Mouse (Mus musculus) adrenal gland, adult 18-20 months (tissue): ENCODE data around the gene Csnka2ip. TPM values are rescaled to one million over a fixed set of nuclear protein-coding genes. Genes with fewer than 3 reads are reported as not detected.

Experiments used
- DNase-seq, 2 experiments: peaks; one replicate each; pipeline ENCODE4 v3.0.0; 2021 to 2022; ENCODE audit warnings: low spot score in 2 of 2
- long read RNA-seq, 2 experiments: library from polyadenylated mRNA; stranded (forward); transcript quantifications; one replicate each; pipeline ENCODE4 v2.0.0; 2021
- total RNA-seq, 2 experiments: library from RNA; stranded (reverse); gene quantifications; 1 replicate in 1 of 2; 2 replicates in 1 of 2; pipeline ENCODE4 v1.2.3; 2021

Csnka2ip gene
- not detected for total RNA-seq
- long read RNA-seq, experiment 1, result 0 reads
- long read RNA-seq, experiment 2, result 0 reads

DNA sequence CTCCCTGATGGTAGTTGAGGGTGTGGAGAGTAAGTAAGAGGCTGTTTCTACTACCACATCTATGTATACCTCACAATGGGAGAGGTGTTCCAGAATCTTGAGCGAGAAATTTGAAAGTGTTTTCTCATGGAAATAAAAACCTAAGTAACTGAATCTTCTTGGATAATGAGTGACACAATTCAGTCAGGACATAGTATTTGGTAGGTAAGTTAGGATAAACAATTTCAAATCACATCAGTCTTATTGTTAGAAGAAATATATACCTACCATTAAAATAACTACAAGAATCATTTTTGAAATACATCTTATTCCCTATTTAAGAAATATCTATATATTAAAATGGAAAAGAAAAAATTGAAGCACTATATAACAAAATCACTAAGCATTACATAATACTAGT is at the start of gene Csnka2ip:
Gene Csnka2ip, minus strand, starts transcription at position 101 of the 400 bp plus-strand sequence.
- DNase-seq, result no peak

- no peak for DNase-seq
Measured at GRCm38 (mm10) chr16:64649594-64650290, 47.5 kb upstream of the Csnka2ip start.

DNA sequence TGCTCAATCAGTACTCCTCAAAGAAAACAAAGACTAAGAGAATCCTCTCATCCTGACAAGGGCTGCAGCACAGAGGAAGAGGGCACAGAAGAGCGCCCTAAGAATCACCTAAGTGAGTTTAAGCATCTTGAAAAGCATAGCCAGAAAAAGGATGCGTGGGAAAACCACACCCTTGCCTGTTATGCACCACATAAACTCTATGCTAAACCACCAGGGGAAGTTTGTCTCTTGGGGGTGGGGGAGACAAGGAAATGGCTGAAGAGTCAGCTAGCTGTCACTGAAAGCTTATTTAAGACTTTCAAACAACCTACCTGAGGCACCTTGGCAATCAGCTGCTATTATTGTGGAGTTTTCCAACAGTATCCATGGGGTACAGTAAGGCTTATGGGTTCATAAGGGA is 45.6 kb upstream of the Csnka2ip start:
- no peak for DNase-seq

DNA sequence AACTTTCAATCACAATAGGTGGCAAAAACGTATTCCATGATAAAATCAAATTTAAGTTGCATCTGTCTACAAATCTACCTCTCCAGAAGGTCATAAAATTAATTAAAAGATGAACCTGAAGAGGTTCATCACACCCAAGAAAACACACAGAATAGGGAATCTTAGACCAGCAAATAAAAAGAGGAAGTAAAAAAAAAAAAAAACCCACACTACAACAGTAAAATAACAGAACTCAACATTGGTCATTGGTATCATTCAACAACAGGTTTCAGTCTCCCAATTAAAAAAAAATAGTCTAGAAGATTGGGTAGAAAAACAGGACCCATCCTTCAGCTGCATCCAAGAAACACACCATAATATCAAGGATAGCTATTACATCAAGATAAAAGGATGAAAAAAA is 32.9 kb upstream of the Csnka2ip start:
- DNase-seq, result no peak

DNA sequence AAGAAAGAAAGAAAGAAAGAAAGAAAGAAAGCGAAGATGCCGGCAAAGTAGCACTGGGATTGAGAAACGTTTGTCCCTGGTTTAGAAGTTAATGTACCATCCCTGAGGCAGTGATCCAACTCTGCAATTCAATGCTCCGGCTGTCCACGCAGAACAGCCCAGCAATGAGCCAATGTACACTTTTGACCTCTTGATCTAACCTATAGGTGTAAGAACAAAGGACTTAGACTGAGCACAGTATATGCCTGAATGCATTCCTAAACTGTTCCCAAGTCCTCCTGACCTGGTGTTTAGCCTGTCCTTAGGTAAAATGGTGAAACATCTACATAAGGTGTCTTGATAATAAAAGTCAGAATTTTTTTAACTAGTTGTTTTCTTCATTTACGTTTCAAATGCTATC is 17.9 kb upstream of the Csnka2ip start:
- no peak for DNase-seq

- DNase-seq, result no peak
Measured at GRCm38 (mm10) chr16:64614648-64615047, 12.4 kb upstream of the Csnka2ip start.

GRCm38 (mm10) chr16:64607793-64608192 is 5.6 kb upstream of the Csnka2ip start:
- DNase-seq, result no peak

DNA sequence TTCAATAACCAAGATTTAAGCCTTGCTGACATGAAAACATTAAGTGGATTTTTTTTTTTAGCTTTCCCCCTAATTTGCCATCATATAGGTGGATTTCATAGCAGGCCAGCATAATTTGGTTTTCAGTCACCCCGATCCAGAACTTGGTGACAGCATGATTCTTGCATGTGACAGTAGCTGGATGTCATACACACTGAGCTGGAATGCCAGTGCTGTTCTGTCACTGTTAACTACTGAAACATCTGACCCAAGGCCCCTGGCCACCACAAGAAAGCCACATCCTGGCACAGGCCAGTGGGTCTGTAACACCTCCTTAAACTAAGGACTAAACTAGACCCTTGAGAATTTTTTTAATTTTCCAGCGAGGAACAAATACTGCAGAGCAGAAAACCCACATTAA is 15.4 kb downstream of the Csnka2ip start:
- DNase-seq, result no peak

- no peak for DNase-seq
Measured at GRCm38 (mm10) chr16:64586262-64586619, 16.0 kb downstream of the Csnka2ip start.

DNA sequence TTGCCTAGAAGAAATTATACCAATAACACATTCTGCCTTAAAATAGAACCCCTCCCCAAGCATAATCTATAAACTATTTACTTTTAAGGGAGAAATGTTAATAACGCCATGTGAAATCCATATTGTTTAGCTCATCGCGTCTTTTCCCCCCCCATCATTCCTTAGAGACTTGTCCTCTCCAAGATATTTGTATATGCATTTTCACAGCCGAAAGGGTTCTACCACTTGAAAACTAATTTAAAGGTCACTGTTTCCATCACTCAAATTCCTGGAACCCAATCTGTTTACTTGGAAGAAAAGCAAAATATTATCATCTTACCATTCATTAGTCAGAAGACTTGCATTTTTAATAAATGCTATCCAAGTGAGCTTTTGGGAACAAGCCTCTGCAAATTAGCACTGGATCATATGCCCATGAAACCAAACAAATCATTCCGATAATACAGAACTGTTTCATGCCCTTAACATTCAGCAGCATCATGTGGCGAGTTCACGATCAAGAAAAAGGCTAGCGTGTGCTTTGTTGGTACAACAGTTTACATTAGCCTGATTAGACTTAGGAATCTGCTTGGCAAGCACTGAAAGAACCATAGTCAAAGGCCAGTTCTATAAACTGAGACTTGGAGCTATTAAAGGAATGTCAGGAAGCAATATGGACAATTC is 16.5 kb downstream of the Csnka2ip start:
- no peak for DNase-seq

DNA sequence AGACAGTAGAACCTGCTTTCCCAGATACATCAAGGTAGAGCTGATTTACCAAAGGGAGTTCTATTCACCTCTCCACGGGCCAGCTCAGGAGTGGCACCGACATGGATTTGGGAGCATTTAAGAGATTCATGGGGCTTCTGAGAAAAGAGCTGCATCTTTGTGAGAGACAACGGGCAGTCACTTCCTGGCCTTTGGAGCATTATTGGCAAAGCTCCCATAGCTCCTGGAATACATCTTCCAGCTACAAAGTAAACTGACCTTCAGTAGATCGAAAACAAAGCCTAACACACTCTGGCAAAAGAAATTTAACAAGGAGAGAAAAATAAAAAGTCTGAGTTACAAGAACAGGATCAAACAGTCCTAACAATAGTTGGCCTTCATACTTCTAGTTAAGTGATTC is 17.6 kb downstream of the Csnka2ip start:
- no peak for DNase-seq

DNA sequence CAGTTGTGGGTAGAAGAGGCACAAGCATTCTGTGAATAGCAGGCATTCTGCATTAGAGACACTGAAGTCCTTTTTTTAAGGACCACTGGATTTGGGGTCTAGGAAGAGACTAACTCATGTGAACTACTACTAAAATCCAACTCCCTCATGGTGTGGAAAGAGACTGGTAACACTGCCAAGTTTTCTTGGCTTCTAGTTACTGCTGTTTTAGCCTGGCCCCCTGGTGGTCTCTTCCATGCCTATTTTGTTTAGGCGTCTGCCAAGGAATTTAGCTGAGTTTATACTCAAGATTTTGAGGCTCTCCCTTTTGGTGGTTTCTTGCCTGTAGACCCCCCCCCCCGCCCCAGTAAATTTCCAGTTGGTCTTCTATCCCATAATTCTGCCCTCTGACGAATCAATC is 18.8 kb downstream of the Csnka2ip start:
- no peak for DNase-seq

- DNase-seq, result no peak
Measured at GRCm38 (mm10) chr16:64569496-64569895, 32.7 kb downstream of the Csnka2ip start.

GRCm38 (mm10) chr16:64563081-64563480 is 39.1 kb downstream of the Csnka2ip start:
- DNase-seq, result no peak

DNA sequence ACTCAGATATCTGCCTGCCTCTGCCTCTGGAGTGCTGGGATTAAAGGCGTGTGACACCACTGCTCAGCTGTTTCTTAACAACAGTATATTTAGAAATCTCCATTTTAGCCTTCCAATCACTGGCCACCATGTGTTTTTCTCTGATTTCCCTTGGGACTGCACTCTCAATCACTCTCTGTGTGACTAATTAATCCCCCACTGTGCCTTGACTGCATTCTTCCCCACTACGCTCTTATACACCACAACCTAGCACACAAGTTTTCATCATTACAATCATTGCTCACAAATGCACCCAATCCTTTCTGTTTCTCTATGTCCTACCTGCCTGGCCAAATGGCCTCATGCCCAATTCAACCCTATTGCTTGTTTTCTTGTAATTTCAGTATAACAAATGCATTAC is 43.7 kb downstream of the Csnka2ip start:
- DNase-seq, result no peak

GRCm38 (mm10) chr16:64526883-64527282 is 75.3 kb downstream of the Csnka2ip start:
- DNase-seq, result no peak

DNA sequence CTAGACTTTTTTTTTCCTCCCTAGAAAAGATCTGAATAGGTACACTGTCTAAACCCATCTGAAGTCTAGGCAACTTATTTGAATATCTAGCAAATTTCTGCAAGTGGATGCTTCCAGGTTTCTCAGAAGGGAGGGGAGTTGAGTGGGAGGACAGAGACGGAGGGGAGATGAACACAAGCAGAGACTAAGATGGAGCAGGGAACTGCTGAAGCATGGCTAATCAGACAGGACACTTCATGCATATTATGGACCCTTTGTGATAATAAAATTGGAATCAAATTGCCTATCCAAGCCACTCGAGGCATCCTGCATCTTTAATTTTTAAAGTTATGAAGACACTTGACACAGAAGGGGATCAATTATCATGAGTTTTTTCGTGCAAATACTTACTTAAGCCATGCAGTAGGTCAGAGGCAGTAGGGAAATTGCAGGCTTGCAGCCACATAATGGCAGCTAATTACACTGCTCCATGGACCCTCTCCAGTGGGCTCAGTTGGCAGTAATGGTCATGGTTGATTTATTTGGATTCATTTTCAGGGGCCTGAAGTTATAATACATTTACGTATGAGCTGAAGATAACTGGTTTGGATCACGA is 78.1 kb downstream of the Csnka2ip start:
- DNase-seq, result no peak

GRCm38 (mm10) chr16:64513423-64513822 is 88.8 kb downstream of the Csnka2ip start:
- no peak for DNase-seq
